Mouse (Mus musculus): ENCODE measurements around the gene Xrra1. TPM values are rescaled to one million over a fixed set of nuclear protein-coding genes. Genes with fewer than 3 reads are reported as not detected.

The Xrra1 gene
- total and polyA plus RNA-seq, 2 experiments = not detected

- Histone ChIP-seq H3K9ac (ENCODE audit: low read depth, low read length) (no peak overlapping the region), H3K27ac (replicated peaks; ENCODE audit: insufficient read depth, low read depth, low read length) (no peak overlapping the region), H3K27me3 (ENCODE audit: control insufficient read depth, insufficient read depth, low read length) (no peaks in the 10 kb centered on the region), H3K36me3 (ENCODE audit: control insufficient read depth, insufficient read depth, low read length) (no peaks in the 10 kb centered on the region), H3K79me2 (ENCODE audit: control insufficient read depth, insufficient read depth, low read length) (peaks cover 50% of the 10 kb centered on the region), H3K4me3 (ENCODE audit: insufficient read depth, low read depth, low read length) (no peak overlapping the region), H3K4me1 (ENCODE audit: control insufficient read depth, insufficient read depth, low read length) (peaks cover 54% of the 10 kb centered on the region)
- TF ChIP-seq CTCF (IDR thresholded peaks at IDR 0.05; ENCODE audit: low read depth, low read length) (no peak), POLR2A (IDR thresholded peaks at IDR 0.05; ENCODE audit: extremely low read depth, insufficient read depth, low read length) (no peak)
- 86% methylated on average over 2 of the region's 2 CpGs for WGBS
- no peak for DNase-seq (ENCODE audit: extremely low read depth, low read depth, low spot score)
Measured at GRCm38 (mm10) chr7:99961518-99961917, 102.6 kb downstream of the Xrra1 start.

GRCm38 (mm10) chr7:99962536-99963236, 103.8 kb downstream of the Xrra1 start:
- H3K4me1 ChIP-seq (ENCODE audit: control insufficient read depth, insufficient read depth, low read length) = peaks cover 57% of the 10 kb centered on the region
- TF ChIP-seq CTCF (IDR thresholded peaks at IDR 0.05; ENCODE audit: low read depth, low read length) = no peak
- TF ChIP-seq POLR2A (IDR thresholded peaks at IDR 0.05; ENCODE audit: extremely low read depth, insufficient read depth, low read length) = no peak
- H3K4me3 ChIP-seq (ENCODE audit: insufficient read depth, low read depth, low read length) = no peak overlapping the region
- H3K27ac ChIP-seq (replicated peaks; ENCODE audit: insufficient read depth, low read depth, low read length) = peak overlapping the region; percentile 66
- 19% methylated on average over 8 of the region's 8 CpGs for WGBS
- DNase-seq (ENCODE audit: extremely low read depth, low read depth, low spot score) = peak; percentile 63
- H3K79me2 ChIP-seq (ENCODE audit: control insufficient read depth, insufficient read depth, low read length) = peaks cover 54% of the 10 kb centered on the region
- no peaks in the 10 kb centered on the region for H3K27me3 ChIP-seq (ENCODE audit: control insufficient read depth, insufficient read depth, low read length)
- H3K36me3 ChIP-seq (ENCODE audit: control insufficient read depth, insufficient read depth, low read length) = no peaks in the 10 kb centered on the region
- H3K9ac ChIP-seq (ENCODE audit: low read depth, low read length) = no peak overlapping the region

- Histone ChIP-seq H3K9ac (ENCODE audit: low read depth, low read length) (0 out of 2 replicates have a peak overlapping the region, but pooled peaks have one; percentile 29), H3K4me1 (ENCODE audit: control insufficient read depth, insufficient read depth, low read length) (peaks cover 60% of the 10 kb centered on the region)
- WGBS = 27% methylated on average over 3 of the region's 3 CpGs
Measured at GRCm38 (mm10) chr7:99963237-99963860, 104.4 kb downstream of the Xrra1 start.

GRCm38 (mm10) chr7:99965020-99965841, 106.3 kb downstream of the Xrra1 start:
- no peak for DNase-seq (ENCODE audit: extremely low read depth, low read depth, low spot score)
- TF ChIP-seq POLR2A (IDR thresholded peaks at IDR 0.05; ENCODE audit: extremely low read depth, insufficient read depth, low read length) (no peak), CTCF (IDR thresholded peaks at IDR 0.05; ENCODE audit: low read depth, low read length) (no peak)
- H3K9ac ChIP-seq (ENCODE audit: low read depth, low read length) = no peak overlapping the region
- no peaks in the 10 kb centered on the region for H3K27me3 ChIP-seq (ENCODE audit: control insufficient read depth, insufficient read depth, low read length)
- peak overlapping the region; percentile 31 for H3K27ac ChIP-seq (replicated peaks; ENCODE audit: insufficient read depth, low read depth, low read length)
- peaks cover 76% of the 10 kb centered on the region for H3K79me2 ChIP-seq (ENCODE audit: control insufficient read depth, insufficient read depth, low read length)
- no peaks in the 10 kb centered on the region for H3K36me3 ChIP-seq (ENCODE audit: control insufficient read depth, insufficient read depth, low read length)
- WGBS = 53% methylated on average over 9 of the region's 9 CpGs
- H3K4me3 ChIP-seq (ENCODE audit: insufficient read depth, low read depth, low read length) = no peak overlapping the region
- H3K4me1 ChIP-seq (ENCODE audit: control insufficient read depth, insufficient read depth, low read length) = peaks cover 71% of the 10 kb centered on the region

More at GRCm38 (mm10) chr7:99963237-99963860, 104.4 kb downstream of the Xrra1 start:
- H3K27me3 ChIP-seq (ENCODE audit: control insufficient read depth, insufficient read depth, low read length) = no peaks in the 10 kb centered on the region
- H3K27ac ChIP-seq (replicated peaks; ENCODE audit: insufficient read depth, low read depth, low read length) = peak overlapping the region; percentile 66
- H3K4me3 ChIP-seq (ENCODE audit: insufficient read depth, low read depth, low read length) = no peak overlapping the region
- H3K36me3 ChIP-seq (ENCODE audit: control insufficient read depth, insufficient read depth, low read length) = no peaks in the 10 kb centered on the region
- H3K79me2 ChIP-seq (ENCODE audit: control insufficient read depth, insufficient read depth, low read length) = peaks cover 61% of the 10 kb centered on the region
- DNase-seq (ENCODE audit: extremely low read depth, low read depth, low spot score) = peak; percentile 65
- TF ChIP-seq CTCF (IDR thresholded peaks at IDR 0.05; ENCODE audit: low read depth, low read length) (no peak), POLR2A (IDR thresholded peaks at IDR 0.05; ENCODE audit: extremely low read depth, insufficient read depth, low read length) (no peak)

GRCm38 (mm10) chr7:99966011-99966721, 107.2 kb downstream of the Xrra1 start:
- H3K4me3 ChIP-seq (ENCODE audit: insufficient read depth, low read depth, low read length) = no peak overlapping the region
- DNase-seq (ENCODE audit: extremely low read depth, low read depth, low spot score) = no peak
- TF ChIP-seq CTCF (IDR thresholded peaks at IDR 0.05; ENCODE audit: low read depth, low read length) = no peak
- no peak for TF ChIP-seq POLR2A (IDR thresholded peaks at IDR 0.05; ENCODE audit: extremely low read depth, insufficient read depth, low read length)
- 75% methylated on average over 9 of the region's 9 CpGs for WGBS
- no peaks in the 10 kb centered on the region for H3K36me3 ChIP-seq (ENCODE audit: control insufficient read depth, insufficient read depth, low read length)
- peak overlapping the region; percentile 55 for H3K27ac ChIP-seq (replicated peaks; ENCODE audit: insufficient read depth, low read depth, low read length)
- peaks cover 68% of the 10 kb centered on the region for H3K4me1 ChIP-seq (ENCODE audit: control insufficient read depth, insufficient read depth, low read length)
- H3K79me2 ChIP-seq (ENCODE audit: control insufficient read depth, insufficient read depth, low read length) = peaks cover 71% of the 10 kb centered on the region
- H3K9ac ChIP-seq (ENCODE audit: low read depth, low read length) = no peak overlapping the region; the same call in 1 of the 2 replicates
- H3K27me3 ChIP-seq (ENCODE audit: control insufficient read depth, insufficient read depth, low read length) = no peaks in the 10 kb centered on the region

Other genes with a start within 250 kb of the Xrra1 start
- 1.9 and 2.8 TPM in 2 replicates for gene Tpbgl, start 232.0 kb upstream of the Xrra1 start, total RNA-seq (2014; rRNA removed)
- 6.3 and 6.4 TPM in 2 replicates for gene Tpbgl, start 232.0 kb upstream of the Xrra1 start, polyA plus RNA-seq (2012; rRNA removed)
- gene Slco2b1, start 147.8 kb upstream of the Xrra1 start, total RNA-seq (2014; rRNA removed) = 107 and 115 TPM in 2 replicates
- 134 and 139 TPM in 2 replicates for gene Slco2b1, start 147.8 kb upstream of the Xrra1 start, polyA plus RNA-seq (2012; rRNA removed)
- gene Olfr520, start 128.8 kb upstream of the Xrra1 start, total RNA-seq (2014; rRNA removed) = not detected in 2 replicates
- not detected in 2 replicates for gene Olfr520, start 128.8 kb upstream of the Xrra1 start, polyA plus RNA-seq (2012; rRNA removed)
- not detected in 2 replicates for gene Olfr521, start 95.6 kb upstream of the Xrra1 start, total RNA-seq (2014; rRNA removed)
- not detected in 2 replicates for gene Olfr521, start 95.6 kb upstream of the Xrra1 start, polyA plus RNA-seq (2012; rRNA removed)
- 0.46 and 1.0 TPM in 2 replicates for gene Neu3, start 30.7 kb upstream of the Xrra1 start, total RNA-seq (2014; rRNA removed)
- gene Neu3, start 30.7 kb upstream of the Xrra1 start, polyA plus RNA-seq (2012; rRNA removed) = 0.69 and 1.7 TPM in 2 replicates
- 82.3 and 110 TPM in 2 replicates for gene Spcs2, start 4.3 kb downstream of the Xrra1 start, total RNA-seq (2014; rRNA removed)
- gene Spcs2, start 4.3 kb downstream of the Xrra1 start, polyA plus RNA-seq (2012; rRNA removed) = 30.4 and 31.1 TPM in 2 replicates
- gene Rnf169, start 121.3 kb downstream of the Xrra1 start, total RNA-seq (2014; rRNA removed) = 27.6 and 31.5 TPM in 2 replicates
- 5.6 and 6.5 TPM in 2 replicates for gene Rnf169, start 121.3 kb downstream of the Xrra1 start, polyA plus RNA-seq (2012; rRNA removed)
- gene Chrdl2, start 147.1 kb downstream of the Xrra1 start, total RNA-seq (2014; rRNA removed) = not detected in 2 replicates
- gene Chrdl2, start 147.1 kb downstream of the Xrra1 start, polyA plus RNA-seq (2012; rRNA removed) = 0.05 TPM in 1 of 2 replicates, not detected in the other

Measured in liver, adult 2 months (tissue).